Mouse (Mus musculus) stomach, postnatal 0 days (tissue): ENCODE measurements around the gene Fry.

Experiments used
- CTCF ChIP-seq: IDR thresholded peaks from 2 replicates; pipeline ENCODE4 v1.5.1; 2016; ENCODE audit warnings: antibody characterized with exemption, low read depth, mild to moderate bottlenecking, moderate library complexity
- EP300 ChIP-seq: optimal IDR thresholded peaks from 2 replicates; pipeline ENCODE3; 2016; ENCODE audit warnings: antibody characterized with exemption

DNA sequence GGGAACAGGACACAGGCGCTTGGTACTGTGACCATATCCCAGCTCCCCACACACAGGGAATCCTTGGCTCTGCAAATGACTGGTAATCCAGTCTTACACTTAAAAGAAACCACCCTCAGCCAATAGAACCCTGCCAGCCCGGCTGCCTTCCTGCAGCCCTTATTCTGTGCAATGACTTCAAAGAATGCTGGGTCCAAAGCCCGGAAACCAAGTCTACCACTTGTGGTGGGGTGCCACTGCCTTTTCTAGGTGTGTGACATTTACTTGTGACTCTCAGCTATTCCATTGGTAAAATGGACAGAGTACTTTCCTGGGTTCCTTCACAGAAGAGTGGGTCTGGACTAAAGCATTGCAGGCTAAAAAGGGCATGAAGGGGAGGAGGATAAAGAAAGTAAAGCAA lies 254.5 kb downstream of the Fry start:
- no peak for TF ChIP-seq CTCF
- no peak for TF ChIP-seq EP300
